Mouse (Mus musculus) fat pad, adult 2 months (tissue): ENCODE data around the gene Tmem199.
A peak's percentile ranks its signal among the peaks of the same experiment; 100 is the strongest.

ENCODE experiments used
- DNase-seq: peaks from one replicate; pipeline ENCODE4 v3.0.0-alpha.2; 2011; ENCODE audit warnings: low read depth, low spot score; ENCODE audit errors: extremely low read depth

The Tmem199 gene

GRCm38 (mm10) chr11:78528714-78529113, 16.7 kb upstream of the Tmem199 start:
- DNase-seq, result no peak

DNA sequence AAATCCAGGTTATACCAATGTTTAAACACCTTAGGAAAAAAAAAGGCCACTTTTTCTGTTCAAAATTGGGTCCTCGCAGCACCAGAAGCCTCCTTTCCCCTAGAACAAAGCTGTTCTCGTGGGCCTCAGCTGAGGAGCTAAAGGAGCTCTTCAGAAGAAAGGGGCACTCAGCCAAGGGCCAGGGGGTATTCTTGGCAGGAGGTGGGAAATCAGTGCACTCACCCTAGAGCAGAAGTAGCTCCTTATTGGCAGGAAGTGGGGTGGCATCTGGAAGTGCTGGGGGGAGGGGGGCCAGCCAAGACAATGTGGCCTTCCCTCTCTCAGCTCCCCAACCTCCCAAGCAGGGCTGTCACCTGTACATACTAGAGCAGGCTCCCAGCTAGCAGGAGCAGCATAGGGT, 12.9 kb upstream of the Tmem199 start:
- no peak for DNase-seq

GRCm38 (mm10) chr11:78523241-78523955, 11.4 kb upstream of the Tmem199 start:
- no peak for DNase-seq

DNA sequence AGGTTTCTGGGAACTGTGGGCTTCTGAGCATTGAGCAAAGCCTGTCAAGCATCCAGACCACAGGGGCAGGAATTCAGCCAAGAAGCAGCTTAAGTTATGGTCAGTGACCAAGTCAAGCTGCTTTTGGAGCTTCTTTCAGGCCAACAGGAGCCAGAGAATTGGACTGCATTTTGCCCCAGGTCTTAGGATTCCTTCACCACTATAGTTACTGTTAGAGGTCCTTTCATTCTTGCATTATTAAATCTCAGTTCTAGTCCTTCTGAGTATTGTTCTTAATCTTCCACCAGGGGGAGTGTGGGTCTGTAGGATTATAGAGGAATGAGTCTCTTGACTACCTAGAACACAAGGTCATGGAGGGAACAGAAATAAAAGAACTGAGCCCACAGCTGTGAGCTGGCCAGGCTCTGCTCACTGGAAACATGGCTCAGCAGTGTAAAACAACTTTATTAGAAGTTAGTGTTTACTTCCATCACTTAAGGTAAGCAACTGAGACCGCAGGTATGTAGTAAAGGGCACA, 10.6 kb upstream of the Tmem199 start:
- DNase-seq, result peak; percentile 68

GRCm38 (mm10) chr11:78521880-78522279, 9.9 kb upstream of the Tmem199 start:
- DNase-seq, result no peak

GRCm38 (mm10) chr11:78518931-78519330, 7.0 kb upstream of the Tmem199 start:
- no peak for DNase-seq

DNA sequence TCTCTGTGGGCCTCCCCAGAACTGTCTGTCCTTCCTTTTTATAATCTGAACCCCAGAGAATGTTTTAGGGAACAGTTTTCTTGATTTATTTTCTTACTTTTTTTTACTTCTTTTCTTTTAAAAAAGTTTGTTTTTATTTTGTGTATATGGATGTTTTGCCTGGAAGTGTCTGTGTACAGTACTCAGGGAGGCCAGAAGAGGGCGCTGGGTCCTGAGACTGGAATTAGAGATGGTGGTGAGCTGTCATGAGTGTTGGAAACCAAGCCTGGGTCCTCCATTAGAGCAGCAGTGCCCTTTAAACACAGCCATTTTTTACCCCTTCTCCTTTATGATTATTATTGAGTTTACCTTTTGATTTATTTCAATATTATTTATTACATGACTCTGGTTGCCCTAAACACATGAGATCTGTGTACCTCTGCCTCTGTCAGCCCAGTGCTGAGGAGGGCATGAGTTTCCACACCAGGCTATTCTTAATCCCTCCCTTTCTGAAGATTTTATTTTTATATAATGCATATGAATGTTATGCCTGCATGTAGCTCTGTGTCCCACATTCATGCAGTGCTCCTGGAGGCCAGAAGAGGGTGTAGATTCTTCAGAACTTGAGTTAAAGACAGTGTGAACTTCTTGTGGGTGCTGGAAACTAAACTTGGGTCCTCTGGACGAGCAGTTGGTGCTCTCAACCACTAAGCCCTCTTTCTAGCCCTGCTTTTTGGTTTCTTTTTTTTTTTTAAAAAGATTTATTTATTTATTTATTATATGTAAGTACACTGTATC, 3.8 kb upstream of the Tmem199 start:
- no peak for DNase-seq

GRCm38 (mm10) chr11:78513106-78513790, 1.3 kb upstream of the Tmem199 start:
- DNase-seq, result no peak

DNA sequence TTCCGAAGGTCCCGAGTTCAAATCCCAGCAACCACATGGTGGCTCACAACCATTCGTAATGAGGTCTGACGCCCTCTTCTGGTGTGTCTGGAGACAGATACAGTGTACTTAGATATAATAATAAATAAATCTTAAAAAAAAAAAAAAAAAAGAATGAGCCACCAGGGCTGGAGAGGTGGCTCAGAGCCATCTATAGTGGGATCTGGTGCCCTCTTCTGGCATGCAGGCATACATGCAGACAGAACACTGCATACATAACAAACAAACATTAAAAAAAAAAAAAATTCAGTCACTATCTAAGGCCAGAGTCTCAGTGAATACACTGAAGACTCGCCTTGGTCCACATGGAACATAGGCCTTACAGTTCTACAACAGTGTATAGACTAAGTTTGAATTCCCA, 2.8 kb downstream of the Tmem199 start:
- no peak for DNase-seq

DNA sequence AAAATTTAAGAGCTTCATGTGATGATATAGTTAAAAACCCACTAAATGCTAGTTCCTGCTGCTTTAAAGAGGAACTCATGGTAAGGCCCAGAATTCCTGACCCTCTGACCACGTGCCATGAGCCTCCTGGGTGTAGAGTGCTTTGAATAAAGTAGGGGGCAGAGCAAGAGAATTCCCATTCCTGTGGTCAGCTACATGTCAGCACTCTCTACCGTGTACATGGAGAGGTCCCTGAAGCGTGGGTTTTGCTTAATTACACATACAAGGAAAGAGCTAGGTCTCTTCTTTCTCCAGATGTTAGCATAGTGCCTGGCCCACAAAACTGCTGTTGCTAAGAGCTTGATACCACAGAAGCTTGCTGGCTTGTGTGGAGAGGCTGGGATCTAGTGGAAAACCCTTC, 6.5 kb downstream of the Tmem199 start:
- no peak for DNase-seq

GRCm38 (mm10) chr11:78502909-78503650, 8.9 kb downstream of the Tmem199 start, which contains the start of gene Sebox:
Gene Sebox, plus strand, starts transcription at chr11:78503447.
- DNase-seq, result no peak

DNA sequence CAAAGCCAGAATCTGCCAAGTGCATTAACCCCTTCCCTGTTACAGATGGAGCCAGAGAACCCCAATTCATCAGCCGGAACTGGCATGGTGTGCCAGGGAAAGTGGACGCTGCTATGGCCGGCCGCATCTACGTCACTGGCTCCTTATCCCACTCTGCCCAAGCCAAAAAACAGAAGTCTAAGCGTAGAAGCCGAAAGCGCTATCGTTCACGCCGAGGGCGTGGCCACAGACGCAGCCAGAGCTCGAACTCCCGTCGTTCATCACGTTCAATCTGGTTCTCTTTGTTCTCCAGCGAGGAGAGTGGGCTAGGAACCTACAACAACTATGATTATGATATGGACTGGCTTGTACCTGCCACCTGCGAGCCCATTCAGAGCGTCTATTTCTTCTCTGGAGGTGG, 10.4 kb downstream of the Tmem199 start:
- DNase-seq, result no peak

DNA sequence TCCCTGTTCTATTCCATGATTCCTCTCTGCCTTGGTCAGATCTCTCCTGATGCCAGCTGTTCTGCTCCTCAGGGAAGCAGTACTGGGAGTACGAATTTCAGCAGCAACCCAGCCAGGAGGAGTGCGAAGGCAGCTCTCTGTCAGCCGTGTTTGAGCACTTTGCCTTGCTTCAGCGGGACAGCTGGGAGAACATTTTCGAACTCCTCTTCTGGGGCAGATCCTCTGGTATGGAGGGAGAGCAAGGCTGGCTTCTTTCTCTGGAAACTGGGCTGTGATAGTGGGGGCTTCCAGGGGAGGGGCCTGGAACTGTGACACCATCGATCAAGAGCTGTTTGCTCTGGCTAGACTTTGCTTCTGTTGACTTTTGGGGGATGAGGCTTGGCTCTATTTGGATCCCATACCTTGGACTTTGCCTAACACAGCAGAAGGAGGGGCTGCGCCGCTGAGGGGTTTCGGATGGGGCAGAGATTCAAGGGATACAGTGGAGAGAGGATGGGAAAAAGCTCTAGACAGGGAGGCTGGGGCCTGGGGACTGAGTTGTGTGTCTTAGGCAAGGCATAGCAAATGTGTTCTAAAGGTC, 11.3 kb downstream of the Tmem199 start:
- no peak for DNase-seq

DNA sequence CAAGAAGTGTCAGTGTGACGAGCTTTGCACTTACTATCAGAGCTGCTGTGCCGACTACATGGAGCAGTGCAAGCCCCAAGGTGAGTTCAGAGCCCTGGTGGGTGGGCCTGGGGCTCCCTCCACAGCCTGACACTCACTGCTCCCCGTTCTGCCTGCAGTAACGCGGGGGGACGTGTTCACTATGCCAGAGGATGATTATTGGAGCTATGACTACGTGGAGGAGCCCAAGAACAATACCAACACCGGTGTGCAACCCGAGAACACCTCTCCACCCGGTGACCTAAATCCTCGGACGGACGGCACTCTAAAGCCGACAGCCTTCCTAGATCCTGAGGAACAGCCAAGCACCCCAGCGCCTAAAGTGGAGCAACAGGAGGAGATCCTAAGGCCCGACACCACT, 12.4 kb downstream of the Tmem199 start:
- DNase-seq, result no peak

GRCm38 (mm10) chr11:78499004-78499403, 13.0 kb downstream of the Tmem199 start, which contains the start of gene Vtn:
Gene Vtn, plus strand, starts transcription at chr11:78499091.
- DNase-seq, result no peak

GRCm38 (mm10) chr11:78497544-78498522, 14.1 kb downstream of the Tmem199 start, which contains the start of gene Sarm1:
Gene Sarm1, minus strand, starts transcription at chr11:78497754.
- DNase-seq, result peak; percentile 21

DNA sequence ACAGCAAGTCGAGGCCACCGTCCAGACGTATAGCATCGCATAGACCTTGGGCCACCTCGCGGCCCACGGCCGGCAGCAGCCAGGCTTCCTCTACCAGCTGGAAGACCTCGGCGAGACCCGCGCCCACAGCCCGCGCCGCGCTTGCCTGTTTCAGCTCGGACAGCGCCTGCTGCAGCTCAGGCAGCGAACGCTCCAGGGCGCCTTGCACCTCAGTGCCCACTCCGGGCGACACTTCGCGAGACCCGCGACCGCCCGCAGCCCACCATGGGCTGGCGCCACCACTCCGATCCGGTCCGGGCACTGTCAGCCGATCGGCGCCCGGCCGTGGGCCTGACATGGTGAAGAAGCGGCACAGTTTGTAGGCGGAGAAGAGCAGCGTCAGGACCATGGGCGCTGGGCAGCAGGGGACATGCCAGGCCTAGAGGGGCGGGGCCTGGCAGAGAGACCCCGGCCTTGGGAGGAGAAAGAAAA, 14.9 kb downstream of the Tmem199 start:
- no peak for DNase-seq

DNA sequence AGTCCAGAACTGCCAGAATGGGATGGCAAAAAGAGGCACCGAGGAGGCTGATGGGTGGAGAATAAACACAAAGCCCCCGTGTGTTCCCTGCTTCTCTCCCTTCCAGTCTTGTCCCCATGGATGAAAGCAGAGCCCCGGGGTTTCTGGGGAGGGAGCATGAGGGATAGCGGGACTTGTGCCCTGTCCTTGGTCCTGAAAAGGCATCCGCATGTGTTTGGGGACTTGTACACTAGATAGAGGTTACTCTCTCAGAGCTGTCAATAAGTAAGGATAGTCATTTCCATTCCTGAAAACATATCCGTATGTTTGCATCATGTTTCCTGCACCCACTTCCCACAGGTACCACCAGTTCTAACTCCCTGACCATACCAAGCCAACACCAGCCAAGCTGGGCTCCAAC, 16.1 kb downstream of the Tmem199 start:
- DNase-seq, result no peak

GRCm38 (mm10) chr11:78490781-78491241, 21.2 kb downstream of the Tmem199 start:
- no peak for DNase-seq
